Mouse (Mus musculus): ENCODE measurements around the gene Tubg2.

Tubg2 gene

GRCm38 (mm10) chr11:101199555-101199954 lies 43.8 kb downstream of the Tubg2 start:
- DNase-seq, result no peak

GRCm38 (mm10) chr11:101200986-101201385 lies 45.3 kb downstream of the Tubg2 start:
- peak; percentile 29 to 64 for DNase-seq
